Mouse (Mus musculus): ENCODE data around the gene Nfs1. TPM values are rescaled to one million over a fixed set of nuclear protein-coding genes. Genes with fewer than 3 reads are reported as not detected.

Gene Nfs1
- polyA plus RNA-seq, 1 experiment from 2014 or later, result 32.1 TPM

GRCm38 (mm10) chr2:156179046-156179795 lies 35.2 kb upstream of the Nfs1 start:
- peak; percentile 16; the same call in 1 of the 2 replicates for ATAC-seq (ENCODE audit: low FRiP score, low read depth)
- peaks cover 22% of the 10 kb centered on the region for H3K4me1 ChIP-seq
- no peaks in the 10 kb centered on the region for H3K9me3 ChIP-seq
- WGBS, result 2% methylated on average over 47 of the region's 47 CpGs
- H3K4me2 ChIP-seq (replicated peaks), result peak overlapping the region; percentile 88
- H3K36me3 ChIP-seq, result peaks cover 30% of the 10 kb centered on the region
- H3K27ac ChIP-seq (replicated peaks), result peak overlapping the region; percentile 97
- H3K4me3 ChIP-seq, result peak overlapping the region; percentile 99
- H3K9ac ChIP-seq (replicated peaks), result peak overlapping the region; percentile 100
- no peaks in the 10 kb centered on the region for H3K27me3 ChIP-seq

GRCm38 (mm10) chr2:156177651-156178050 lies 33.7 kb upstream of the Nfs1 start:
- H3K9me3 ChIP-seq, result no peaks in the 10 kb centered on the region
- no peak overlapping the region for H3K9ac ChIP-seq (replicated peaks)
- H3K36me3 ChIP-seq, result peaks cover 39% of the 10 kb centered on the region
- ATAC-seq (ENCODE audit: low FRiP score, low read depth), result no peak
- peaks cover 22% of the 10 kb centered on the region for H3K4me1 ChIP-seq
- peak overlapping the region; percentile 88 for H3K4me2 ChIP-seq (replicated peaks)
- H3K27me3 ChIP-seq, result no peaks in the 10 kb centered on the region
- H3K4me3 ChIP-seq, result no peak overlapping the region
- 82% methylated on average over 7 of the region's 7 CpGs for WGBS
- H3K27ac ChIP-seq (replicated peaks), result no peak overlapping the region

- peaks cover 22% of the 10 kb centered on the region for H3K4me1 ChIP-seq
- no peaks in the 10 kb centered on the region for H3K9me3 ChIP-seq
- 92% methylated on average over 6 of the region's 6 CpGs for WGBS
- H3K36me3 ChIP-seq, result peaks cover 43% of the 10 kb centered on the region
- no peak for ATAC-seq (ENCODE audit: low FRiP score, low read depth)
- H3K27me3 ChIP-seq, result no peaks in the 10 kb centered on the region
- 0 out of 2 replicates have a peak overlapping the region, but pooled peaks have one; percentile 17 for H3K4me2 ChIP-seq (replicated peaks)
- H3K9ac ChIP-seq (replicated peaks), result no peak overlapping the region
- no peak overlapping the region for H3K27ac ChIP-seq (replicated peaks)
- no peak overlapping the region for H3K4me3 ChIP-seq
Measured at GRCm38 (mm10) chr2:156177079-156177478, 33.1 kb upstream of the Nfs1 start.

- Histone ChIP-seq H3K27me3 (no peaks in the 10 kb centered on the region), H3K9ac (replicated peaks) (no peak overlapping the region), H3K4me1 (no peaks in the 10 kb centered on the region), H3K36me3 (peaks cover 87% of the 10 kb centered on the region), H3K4me2 (replicated peaks) (no peak overlapping the region), H3K27ac (replicated peaks) (no peak overlapping the region), H3K4me3 (no peak overlapping the region), H3K9me3 (no peaks in the 10 kb centered on the region)
- ATAC-seq (ENCODE audit: low FRiP score, low read depth), result no peak
- WGBS, result 96% methylated on average over 5 of the region's 5 CpGs
Measured at GRCm38 (mm10) chr2:156166557-156166956, 22.6 kb upstream of the Nfs1 start.

GRCm38 (mm10) chr2:156165478-156165877 lies 21.5 kb upstream of the Nfs1 start:
- WGBS, result 100% methylated on average over 1 of the region's 1 CpGs
- Histone ChIP-seq H3K27me3 (no peaks in the 10 kb centered on the region), H3K9me3 (no peaks in the 10 kb centered on the region), H3K27ac (replicated peaks) (no peak overlapping the region), H3K4me2 (replicated peaks) (no peak overlapping the region), H3K4me1 (no peaks in the 10 kb centered on the region), H3K9ac (replicated peaks) (no peak overlapping the region), H3K36me3 (peaks cover 83% of the 10 kb centered on the region), H3K4me3 (no peak overlapping the region)
- ATAC-seq (ENCODE audit: low FRiP score, low read depth), result no peak

GRCm38 (mm10) chr2:156151538-156151937 lies 7.6 kb upstream of the Nfs1 start:
- no peak overlapping the region for H3K4me2 ChIP-seq (replicated peaks)
- H3K36me3 ChIP-seq, result peaks cover 76% of the 10 kb centered on the region
- H3K4me1 ChIP-seq, result no peaks in the 10 kb centered on the region
- no peak overlapping the region for H3K4me3 ChIP-seq
- no peaks in the 10 kb centered on the region for H3K9me3 ChIP-seq
- no peak for ATAC-seq (ENCODE audit: low FRiP score, low read depth)
- no peak overlapping the region for H3K9ac ChIP-seq (replicated peaks)
- no peak overlapping the region for H3K27ac ChIP-seq (replicated peaks)
- H3K27me3 ChIP-seq, result no peaks in the 10 kb centered on the region

- no peak overlapping the region for H3K9ac ChIP-seq (replicated peaks)
- no peaks in the 10 kb centered on the region for H3K9me3 ChIP-seq
- no peak overlapping the region for H3K27ac ChIP-seq (replicated peaks)
- no peak overlapping the region for H3K4me2 ChIP-seq (replicated peaks)
- H3K27me3 ChIP-seq, result no peaks in the 10 kb centered on the region
- H3K36me3 ChIP-seq, result peaks cover 48% of the 10 kb centered on the region
- peaks cover 13% of the 10 kb centered on the region for H3K4me1 ChIP-seq
- 93% methylated on average over 3 of the region's 3 CpGs for WGBS
- no peak for ATAC-seq (ENCODE audit: low FRiP score, low read depth)
- no peak overlapping the region for H3K4me3 ChIP-seq
Measured at GRCm38 (mm10) chr2:156147316-156147915, 3.4 kb upstream of the Nfs1 start.

GRCm38 (mm10) chr2:156146272-156146989 lies 2.4 kb upstream of the Nfs1 start:
- ATAC-seq (ENCODE audit: low FRiP score, low read depth), result no peak
- 76% methylated on average over 5 of the region's 5 CpGs for WGBS
- Histone ChIP-seq H3K4me1 (peaks cover 13% of the 10 kb centered on the region), H3K27me3 (no peaks in the 10 kb centered on the region), H3K9ac (replicated peaks) (no peak overlapping the region), H3K9me3 (no peaks in the 10 kb centered on the region), H3K4me3 (no peak overlapping the region), H3K36me3 (peaks cover 47% of the 10 kb centered on the region), H3K27ac (replicated peaks) (no peak overlapping the region), H3K4me2 (replicated peaks) (no peak overlapping the region)

- H3K4me1 ChIP-seq, result peaks cover 13% of the 10 kb centered on the region
- H3K4me3 ChIP-seq, result peak overlapping the region; percentile 78; the same call in 1 of the 2 replicates
- no peaks in the 10 kb centered on the region for H3K27me3 ChIP-seq
- H3K36me3 ChIP-seq, result peaks cover 42% of the 10 kb centered on the region
- H3K9me3 ChIP-seq, result no peaks in the 10 kb centered on the region
- ATAC-seq (ENCODE audit: low FRiP score, low read depth), result no peak
- H3K27ac ChIP-seq (replicated peaks), result no peak overlapping the region
- H3K4me2 ChIP-seq (replicated peaks), result peak overlapping the region; percentile 54; the same call in 1 of the 2 replicates
- no peak overlapping the region for H3K9ac ChIP-seq (replicated peaks)
- WGBS, result 65% methylated on average over 11 of the region's 11 CpGs
Measured at GRCm38 (mm10) chr2:156145486-156146130, 1.6 kb upstream of the Nfs1 start.

- WGBS, result 3% methylated on average over 16 of the region's 16 CpGs
- Histone ChIP-seq H3K9ac (replicated peaks) (peak overlapping the region; percentile 81), H3K36me3 (peaks cover 23% of the 10 kb centered on the region), H3K4me2 (replicated peaks) (peak overlapping the region; percentile 54), H3K9me3 (no peaks in the 10 kb centered on the region), H3K4me1 (peaks cover 13% of the 10 kb centered on the region), H3K4me3 (peak overlapping the region; percentile 78), H3K27me3 (no peaks in the 10 kb centered on the region), H3K27ac (replicated peaks) (peak overlapping the region; percentile 95)
- ATAC-seq (ENCODE audit: low FRiP score, low read depth), result no peak
Measured at GRCm38 (mm10) chr2:156143367-156143766, 619 bp downstream of the Nfs1 start.

- peaks cover 18% of the 10 kb centered on the region for H3K36me3 ChIP-seq
- H3K9me3 ChIP-seq, result no peaks in the 10 kb centered on the region
- ATAC-seq (ENCODE audit: low FRiP score, low read depth), result no peak
- peak overlapping the region; percentile 78 for H3K4me3 ChIP-seq
- peaks cover 13% of the 10 kb centered on the region for H3K4me1 ChIP-seq
- H3K27ac ChIP-seq (replicated peaks), result no peak overlapping the region
- peak overlapping the region; percentile 81; the same call in 1 of the 2 replicates for H3K9ac ChIP-seq (replicated peaks)
- WGBS, result 85% methylated on average over 2 of the region's 2 CpGs
- peak overlapping the region; percentile 54 for H3K4me2 ChIP-seq (replicated peaks)
- H3K27me3 ChIP-seq, result no peaks in the 10 kb centered on the region
Measured at GRCm38 (mm10) chr2:156142820-156143219, 1.2 kb downstream of the Nfs1 start.
